Mouse (Mus musculus) stomach, postnatal 0 days (tissue): Measurements from ENCODE around the gene Dnah8. TPM values are rescaled to one million over a fixed set of nuclear protein-coding genes. Genes with fewer than 3 reads are reported as not detected.

Experiments
- ATAC-seq: fragments of 200-750 bp; cut with Nextera tagmentation; 2 replicates; pipeline ENCODE4 v1.8.0; 2017; ENCODE audit not compliant: low FRiP score, low TSS enrichment
- DNase-seq: peaks from one replicate; pipeline ENCODE4 v3.0.0-alpha.2; 2016; ENCODE audit warnings: low spot score
- H3K27ac ChIP-seq: fragments of 300-500 bp; sonication (generic); replicated peaks from 2 replicates; pipeline ENCODE4 v1.5.1; 2014; ENCODE audit warnings: mild to moderate bottlenecking, control low read depth
- H3K27me3 ChIP-seq: fragments of 300-500 bp; sonication (generic); 2 replicates; pipeline ENCODE4 v1.6.1; 2014; ENCODE audit warnings: low read length; ENCODE audit not compliant: control insufficient read depth, insufficient read depth
- H3K36me3 ChIP-seq: fragments of 300-500 bp; sonication (generic); 2 replicates; pipeline ENCODE4 v1.6.1; 2014; ENCODE audit warnings: low read length, mixed read lengths; ENCODE audit not compliant: control insufficient read depth, insufficient read depth
- H3K4me1 ChIP-seq: fragments of 300-500 bp; sonication (generic); replicated peaks from 2 replicates; pipeline ENCODE4 v1.6.1; 2014; ENCODE audit warnings: antibody characterized with exemption; ENCODE audit not compliant: control insufficient read depth, insufficient read depth
- H3K4me2 ChIP-seq: fragments of 300-500 bp; sonication (generic); replicated peaks from 2 replicates; pipeline ENCODE4 v1.6.1; 2014; ENCODE audit warnings: low read depth, mild to moderate bottlenecking, control low read depth, moderate library complexity
- H3K4me3 ChIP-seq: fragments of 300-500 bp; sonication (generic); 2 replicates; pipeline ENCODE4 v1.5.1; 2014; ENCODE audit warnings: low read depth, low read length, control low read depth
- H3K9ac ChIP-seq: fragments of 300-500 bp; sonication (generic); 2 replicates; pipeline ENCODE4 v1.6.1; 2014; ENCODE audit warnings: mild to moderate bottlenecking, low read length, control low read depth, mixed read lengths
- H3K9me3 ChIP-seq: fragments of 300-500 bp; sonication (generic); 2 replicates; pipeline ENCODE4 v1.6.1; 2016; ENCODE audit warnings: low read length; ENCODE audit not compliant: control insufficient read depth
- CTCF ChIP-seq: IDR thresholded peaks from 2 replicates; pipeline ENCODE4 v1.5.1; 2016; ENCODE audit warnings: antibody characterized with exemption, low read depth, mild to moderate bottlenecking, moderate library complexity
- EP300 ChIP-seq: optimal IDR thresholded peaks from 2 replicates; pipeline ENCODE3; 2016; ENCODE audit warnings: antibody characterized with exemption
- WGBS: fragments of 180-500 bp; shearing (Covaris S2); extraction: QIAGEN DNeasy Blood & Tissue Kit; methylation state at CpG from one replicate; pipeline ENCODE4 v1.1.7; 2014; 5-methylcytosine and 5-hydroxymethylcytosine counted together
- polyA plus RNA-seq: library from polyadenylated mRNA; unstranded; fragments of >200 nt; fragmentation: Nextera tagmentation; extraction: Ambion mirVana; gene quantifications from 2 replicates; pipeline ENCODE4 v1.2.1, GENCODE M21; 2015

Dnah8 gene
- polyA plus RNA-seq, 1 experiment from 2014 or later = 0.92 TPM

GRCm38 (mm10) chr17:30580781-30581180 is 43.4 kb upstream of the Dnah8 start:
- Histone ChIP-seq H3K9ac (no peak overlapping the region), H3K4me3 (no peak overlapping the region), H3K27ac (no peak overlapping the region), H3K36me3 (no peaks in the 10 kb centered on the region), H3K27me3 (no peaks in the 10 kb centered on the region), H3K4me1 (peaks cover 3% of the 10 kb centered on the region; the same call in 1 of the 2 replicates), H3K9me3 (no peaks in the 10 kb centered on the region), H3K4me2 (no peak overlapping the region)
- WGBS = 60% methylated on average over 1 of the region's 1 CpGs
- TF ChIP-seq EP300 = no peak
- no peak for TF ChIP-seq CTCF
- ATAC-seq = no peak
- no peak for DNase-seq

DNA sequence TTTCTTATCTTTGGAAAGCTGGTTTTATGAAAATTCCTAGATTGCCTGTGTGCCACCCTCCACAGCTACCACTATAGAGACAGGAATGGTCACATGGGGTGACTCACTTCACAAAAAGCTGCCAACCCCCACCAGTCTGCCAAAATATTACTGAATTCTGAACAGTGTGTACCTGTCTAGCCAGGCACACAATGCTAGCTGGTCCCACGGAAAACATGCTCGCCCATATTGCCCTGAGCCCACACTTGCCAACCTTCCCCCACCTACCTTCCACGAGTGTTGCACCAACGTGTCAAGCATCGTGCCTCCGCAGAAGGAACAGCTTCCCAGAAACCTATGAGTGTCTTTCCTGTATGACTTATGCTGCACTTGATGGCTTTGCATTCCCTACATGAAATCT is 43.0 kb upstream of the Dnah8 start:
- Histone ChIP-seq H3K27me3 (no peaks in the 10 kb centered on the region), H3K9ac (no peak overlapping the region), H3K27ac (no peak overlapping the region), H3K9me3 (no peaks in the 10 kb centered on the region), H3K36me3 (no peaks in the 10 kb centered on the region), H3K4me1 (peaks cover 3% of the 10 kb centered on the region; the same call in 1 of the 2 replicates), H3K4me3 (no peak overlapping the region), H3K4me2 (no peak overlapping the region)
- TF ChIP-seq CTCF = no peak
- no peak for TF ChIP-seq EP300
- DNase-seq (no peak), ATAC-seq (no peak)
- 81% methylated on average over 6 of the region's 6 CpGs for WGBS

DNA sequence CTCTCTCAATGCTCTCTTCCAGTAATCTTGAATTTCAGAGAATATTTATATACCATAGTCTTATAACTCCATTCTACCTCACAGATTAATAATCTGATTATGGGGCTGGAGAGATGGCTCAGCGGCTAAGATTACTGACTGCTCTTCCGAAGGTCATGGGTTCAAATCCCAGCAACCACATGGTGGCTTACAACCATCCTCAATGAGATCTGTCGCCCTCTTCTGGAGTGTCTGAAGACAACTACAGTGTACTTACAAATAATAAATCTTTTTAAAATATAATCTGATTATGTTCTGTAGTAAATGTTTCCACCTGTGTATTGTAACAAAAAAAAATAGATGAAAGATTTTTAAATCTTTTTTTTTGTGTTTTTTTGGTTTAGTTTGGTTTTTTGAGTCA is 41.8 kb upstream of the Dnah8 start:
- H3K4me2 ChIP-seq = no peak overlapping the region

GRCm38 (mm10) chr17:30583258-30584001 is 40.7 kb upstream of the Dnah8 start:
- Histone ChIP-seq H3K27me3 (no peaks in the 10 kb centered on the region), H3K27ac (no peak overlapping the region), H3K4me3 (no peak overlapping the region), H3K9ac (no peak overlapping the region), H3K4me1 (no peaks in the 10 kb centered on the region), H3K9me3 (no peaks in the 10 kb centered on the region), H3K4me2 (no peak overlapping the region), H3K36me3 (no peaks in the 10 kb centered on the region)
- TF ChIP-seq CTCF (no peak), EP300 (no peak)
- ATAC-seq (no peak), DNase-seq (no peak)
- 72% methylated on average over 2 of the region's 2 CpGs for WGBS

More for the DNA sequence above, 41.8 kb upstream of the Dnah8 start:
- H3K4me1 ChIP-seq = no peaks in the 10 kb centered on the region
- no peaks in the 10 kb centered on the region for H3K27me3 ChIP-seq
- H3K27ac ChIP-seq = no peak overlapping the region
- no peaks in the 10 kb centered on the region for H3K36me3 ChIP-seq
- ATAC-seq (no peak), DNase-seq (no peak)
- WGBS = 83% methylated on average over 3 of the region's 3 CpGs
- H3K9me3 ChIP-seq = no peaks in the 10 kb centered on the region
- H3K9ac ChIP-seq = no peak overlapping the region
- no peak overlapping the region for H3K4me3 ChIP-seq
- peak; percentile 23; the same call in 1 of the 2 replicates for TF ChIP-seq CTCF
- no peak for TF ChIP-seq EP300

- no peaks in the 10 kb centered on the region for H3K9me3 ChIP-seq
- ATAC-seq (peak; percentile 63), DNase-seq (peak; percentile 61)
- no peaks in the 10 kb centered on the region for H3K4me1 ChIP-seq
- no peak overlapping the region for H3K27ac ChIP-seq
- H3K36me3 ChIP-seq = peaks cover 10% of the 10 kb centered on the region
- TF ChIP-seq EP300 = no peak
- peak; percentile 80 for TF ChIP-seq CTCF
- no peak overlapping the region for H3K4me2 ChIP-seq
- WGBS = 54% methylated on average over 17 of the region's 17 CpGs
- H3K27me3 ChIP-seq = no peaks in the 10 kb centered on the region
- H3K9ac ChIP-seq = no peak overlapping the region
- no peak overlapping the region for H3K4me3 ChIP-seq
Observed at GRCm38 (mm10) chr17:30590417-30591198, 33.5 kb upstream of the Dnah8 start.

DNA sequence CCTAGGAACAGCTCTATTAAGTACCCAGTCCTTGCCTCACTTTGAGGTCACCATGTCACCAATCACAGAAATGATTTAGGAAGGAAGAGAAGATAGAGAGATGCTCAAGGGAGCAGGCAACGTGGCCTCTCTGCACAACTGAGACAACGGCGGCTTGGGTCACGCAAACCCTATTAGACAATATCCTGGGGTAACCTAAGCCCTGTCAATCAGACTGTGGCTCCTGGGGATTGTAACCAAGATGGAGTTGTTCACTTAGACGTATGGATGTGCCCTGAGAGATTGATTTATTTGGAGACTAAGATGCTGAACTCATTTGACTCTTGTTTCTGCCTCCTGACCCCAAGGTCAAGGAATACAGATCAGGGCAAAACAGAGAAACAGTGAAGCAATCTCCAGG is 29.7 kb upstream of the Dnah8 start:
- Histone ChIP-seq H3K4me1 (no peaks in the 10 kb centered on the region), H3K27ac (no peak overlapping the region), H3K27me3 (no peaks in the 10 kb centered on the region), H3K4me3 (no peak overlapping the region), H3K9me3 (no peaks in the 10 kb centered on the region), H3K4me2 (no peak overlapping the region), H3K36me3 (peaks cover 18% of the 10 kb centered on the region), H3K9ac (no peak overlapping the region)
- ATAC-seq (no peak), DNase-seq (no peak)
- WGBS = 66% methylated on average over 5 of the region's 5 CpGs
- no peak for TF ChIP-seq CTCF
- no peak for TF ChIP-seq EP300
